Mouse (Mus musculus) embryonic facial prominence, embryonic 11.5 days (tissue): ENCODE measurements around the gene Six3. TPM values are rescaled to one million over a fixed set of nuclear protein-coding genes. Genes with fewer than 3 reads are reported as not detected.

Experiments used
- ATAC-seq: fragments of 200-750 bp; cut with Nextera tagmentation; replicated peaks from 2 replicates; pipeline ENCODE4 v1.8.0; 2017; ENCODE audit warnings: low read depth; ENCODE audit not compliant: insufficient number of reproducible peaks, low FRiP score, low TSS enrichment
- DNase-seq: peaks from one replicate; pipeline ENCODE4 v3.0.0-alpha.2; 2015; ENCODE audit warnings: low spot score
- H3K27ac ChIP-seq: fragments of 300-500 bp; sonication (generic); replicated peaks from 2 replicates; pipeline ENCODE4 v1.5.1; 2014; ENCODE audit warnings: mild to moderate bottlenecking, low read depth, low read length, control low read depth
- H3K27me3 ChIP-seq: fragments of 300-500 bp; sonication (generic); 2 replicates; pipeline ENCODE4 v1.6.1; 2014; ENCODE audit warnings: mild to moderate bottlenecking, low read length, moderate library complexity, mixed read lengths; ENCODE audit not compliant: control insufficient read depth, insufficient read depth
- H3K36me3 ChIP-seq: fragments of 300-500 bp; sonication (generic); replicated peaks from 2 replicates; pipeline ENCODE4 v1.6.1; 2014; ENCODE audit warnings: low read depth, mild to moderate bottlenecking, low read length, moderate library complexity, mixed read lengths; ENCODE audit not compliant: control insufficient read depth, insufficient read depth
- H3K4me1 ChIP-seq: fragments of 300-500 bp; sonication (generic); 2 replicates; pipeline ENCODE4 v1.6.1; 2014; ENCODE audit warnings: low read length, mixed read lengths; ENCODE audit not compliant: control insufficient read depth, insufficient read depth
- H3K4me2 ChIP-seq: fragments of 300-500 bp; sonication (generic); 2 replicates; pipeline ENCODE4 v1.6.1; 2014; ENCODE audit warnings: low read depth, mild to moderate bottlenecking, control low read depth, low read length, moderate library complexity
- H3K4me3 ChIP-seq: fragments of 300-500 bp; sonication (generic); 2 replicates; pipeline ENCODE4 v1.5.1; 2014; ENCODE audit warnings: low read depth, low read length, control low read depth
- H3K9ac ChIP-seq: fragments of 300-500 bp; sonication (generic); replicated peaks from 2 replicates; pipeline ENCODE4 v1.6.1; 2014; ENCODE audit warnings: mild to moderate bottlenecking, control low read depth, low read length
- H3K9me3 ChIP-seq: fragments of 300-500 bp; sonication (generic); replicated peaks from 2 replicates; pipeline ENCODE4 v1.6.1; 2016; ENCODE audit warnings: mild to moderate bottlenecking, low read length, inconsistent platforms, mixed read lengths; ENCODE audit not compliant: control insufficient read depth
- WGBS: fragments of 180-500 bp; shearing (Covaris S2); extraction: QIAGEN DNeasy Blood & Tissue Kit; methylation state at CpG from one replicate; pipeline ENCODE4 v1.1.7; 2014; 5-methylcytosine and 5-hydroxymethylcytosine counted together
- polyA plus RNA-seq: library from polyadenylated mRNA; unstranded; fragments of >200 nt; fragmentation: Nextera tagmentation; extraction: Ambion mirVana; gene quantifications from 2 replicates; pipeline ENCODE4 v1.2.1, GENCODE M21; 2014

Gene Six3
- polyA plus RNA-seq, 1 experiment from 2014 or later: 9.5 TPM

DNA sequence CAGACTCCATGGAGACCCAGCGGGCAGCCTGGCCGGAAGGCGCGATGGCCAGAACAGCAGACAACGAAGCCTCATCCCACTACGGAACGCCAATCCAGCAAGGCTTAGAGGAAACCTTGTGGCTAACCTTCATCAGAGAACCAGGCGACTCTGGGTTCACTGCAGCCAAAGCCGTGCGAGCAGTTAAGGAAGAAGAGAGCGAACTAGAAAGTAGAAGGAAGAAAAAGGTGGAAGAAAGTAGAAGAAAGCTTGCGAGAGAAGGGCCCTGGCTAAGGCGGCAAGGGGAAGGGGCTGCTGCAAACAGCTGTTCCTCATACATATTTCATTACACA, 4.3 kb upstream of the Six3 start:
- Histone ChIP-seq H3K4me1 (peaks cover 7% of the 10 kb centered on the region), H3K27me3 (peaks cover 78% of the 10 kb centered on the region), H3K4me2 (peak overlapping the region; percentile 27), H3K9me3 (no peaks in the 10 kb centered on the region), H3K9ac (peak overlapping the region; percentile 54), H3K27ac (peak overlapping the region; percentile 47), H3K36me3 (no peaks in the 10 kb centered on the region), H3K4me3 (peak overlapping the region; percentile 15)
- WGBS: under 1% methylated on average over 13 of the region's 13 CpGs
- no peak for DNase-seq
- ATAC-seq: no peak

DNA sequence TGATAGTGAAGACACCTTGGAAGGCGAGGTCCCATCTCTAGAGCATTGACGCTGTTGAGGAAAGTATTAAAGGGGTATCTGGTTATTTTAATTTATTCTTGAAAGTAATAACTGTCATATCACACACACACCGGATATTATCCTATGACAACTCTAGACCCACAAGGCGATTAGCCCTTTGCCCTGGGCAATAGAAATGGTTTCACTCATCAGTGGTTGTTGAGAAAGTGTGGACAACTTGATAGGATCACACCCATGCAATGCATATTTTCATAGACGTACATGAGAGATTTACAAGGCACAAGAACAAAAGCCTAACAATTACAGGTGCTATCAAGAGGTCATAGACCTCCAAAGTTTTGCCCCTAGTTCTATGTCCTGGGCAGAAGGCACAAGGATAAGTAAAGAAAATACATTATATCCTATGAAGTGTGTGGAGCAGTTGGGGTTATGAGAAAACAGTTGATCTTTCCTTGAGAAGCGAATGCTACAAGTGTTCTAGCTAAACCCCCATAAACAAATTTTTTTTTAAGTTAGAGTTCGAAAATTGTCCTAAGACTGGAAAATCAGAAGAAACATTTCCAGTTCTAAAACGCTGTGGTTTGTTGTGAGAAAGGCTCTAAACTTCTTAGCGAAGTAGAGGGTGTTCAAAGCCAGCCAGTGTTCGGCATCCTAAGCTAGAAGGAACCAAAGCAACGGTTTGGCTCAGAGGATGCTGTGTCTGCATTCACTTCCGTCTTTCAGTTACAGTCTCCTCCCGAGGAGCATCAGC, 3.6 kb upstream of the Six3 start:
- peak overlapping the region; percentile 54; the same call in 1 of the 2 replicates for H3K9ac ChIP-seq
- H3K9me3 ChIP-seq: no peaks in the 10 kb centered on the region
- H3K36me3 ChIP-seq: no peaks in the 10 kb centered on the region
- H3K4me1 ChIP-seq: peaks cover 7% of the 10 kb centered on the region
- no peak overlapping the region for H3K27ac ChIP-seq
- WGBS: 9% methylated on average over 13 of the region's 13 CpGs
- peaks cover 81% of the 10 kb centered on the region for H3K27me3 ChIP-seq
- peak; percentile 23 for DNase-seq
- no peak overlapping the region for H3K4me3 ChIP-seq
- no peak for ATAC-seq
- no peak overlapping the region for H3K4me2 ChIP-seq

DNA sequence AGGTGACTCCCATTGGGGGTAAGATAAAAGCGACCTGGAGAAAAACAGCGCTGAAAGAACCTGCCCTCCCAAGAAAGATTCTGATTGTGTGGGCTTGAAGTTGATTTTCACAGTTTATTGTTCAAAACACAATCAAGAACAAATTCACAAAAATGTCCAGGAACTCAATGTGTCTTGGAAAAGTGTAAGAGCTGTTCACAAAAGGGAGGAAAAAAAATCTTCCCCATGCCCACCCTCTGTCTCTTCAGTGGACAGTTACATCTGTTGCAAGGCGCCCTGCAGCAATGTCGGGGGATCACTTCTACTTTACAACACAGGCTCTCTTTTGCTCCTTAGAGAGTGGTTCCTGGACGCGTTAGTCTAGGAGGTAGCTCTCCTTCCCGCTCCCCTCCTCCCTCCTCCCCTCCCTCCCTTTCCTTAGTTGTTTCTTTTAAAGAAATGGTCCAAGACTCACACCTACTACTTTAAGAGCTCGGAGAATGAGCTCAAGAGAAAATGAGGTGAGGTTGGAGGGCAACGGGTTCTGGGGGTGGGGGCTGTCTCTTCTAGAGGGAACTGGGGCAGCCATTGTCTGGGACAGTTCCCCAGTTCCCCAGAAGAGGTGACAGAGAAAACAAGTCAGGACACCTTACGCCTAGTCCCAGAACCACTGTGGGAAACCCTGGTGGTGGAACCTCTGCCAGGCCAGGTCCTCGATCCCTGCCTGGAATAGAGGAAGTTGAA, 2.9 kb upstream of the Six3 start:
- H3K9ac ChIP-seq: no peak overlapping the region
- no peaks in the 10 kb centered on the region for H3K9me3 ChIP-seq
- peak; percentile 16 for DNase-seq
- no peak overlapping the region for H3K4me3 ChIP-seq
- no peak overlapping the region for H3K4me2 ChIP-seq
- peaks cover 7% of the 10 kb centered on the region for H3K4me1 ChIP-seq
- no peaks in the 10 kb centered on the region for H3K36me3 ChIP-seq
- WGBS: 7% methylated on average over 11 of the region's 11 CpGs
- peaks cover 82% of the 10 kb centered on the region for H3K27me3 ChIP-seq
- H3K27ac ChIP-seq: no peak overlapping the region
- no peak for ATAC-seq

DNA sequence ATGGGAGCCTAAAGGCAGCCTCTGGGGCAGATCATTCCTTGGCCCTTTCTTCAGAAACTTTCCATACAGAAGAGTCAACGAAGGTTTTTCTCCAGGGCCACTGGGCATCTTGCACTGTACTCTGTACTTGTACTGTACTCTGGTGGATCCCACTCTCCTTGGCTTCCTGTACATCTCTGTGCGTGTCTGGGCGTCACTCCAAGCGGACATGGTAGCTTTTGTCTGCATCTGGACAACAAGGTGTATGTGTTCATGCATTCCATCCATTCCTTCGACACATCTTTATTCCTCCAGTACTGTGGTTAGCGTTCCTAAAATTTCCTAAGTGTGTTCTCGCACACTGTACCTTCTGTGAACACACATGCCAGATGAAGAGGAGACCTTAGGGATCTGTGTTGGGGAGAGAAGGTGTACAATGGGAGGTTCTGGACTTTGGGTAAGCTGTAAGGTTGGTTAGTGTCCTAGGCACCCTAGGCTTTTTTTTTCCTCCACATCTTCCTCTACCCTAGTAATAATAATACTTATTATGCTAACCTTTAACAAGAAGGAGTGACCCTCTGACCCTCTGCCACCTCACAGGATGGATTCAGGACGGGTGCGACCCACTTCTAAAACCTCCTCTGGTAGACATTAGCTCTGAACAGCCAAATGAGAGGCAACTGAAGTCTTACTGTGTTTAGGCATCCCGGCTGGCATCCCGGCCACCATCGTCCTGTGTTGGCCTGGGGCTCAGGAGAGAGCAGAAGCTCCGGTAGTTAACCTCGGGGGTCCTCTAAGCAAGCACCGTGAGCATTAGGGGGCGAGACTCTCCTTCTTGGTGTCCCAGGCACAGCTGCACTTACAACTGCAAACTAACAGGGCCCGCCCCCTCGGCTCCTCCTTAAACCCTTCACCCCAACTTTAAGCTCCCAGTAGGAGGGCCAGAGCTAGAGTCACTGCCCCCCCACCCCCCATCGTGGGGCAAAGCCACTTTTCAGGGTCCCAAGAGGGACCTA, 1.6 kb upstream of the Six3 start:
- peak overlapping the region; percentile 39 for H3K9ac ChIP-seq
- 10% methylated on average over 19 of the region's 19 CpGs for WGBS
- H3K9me3 ChIP-seq: no peaks in the 10 kb centered on the region
- H3K27me3 ChIP-seq: peaks cover 88% of the 10 kb centered on the region
- H3K27ac ChIP-seq: no peak overlapping the region
- DNase-seq (peak; percentile 18), ATAC-seq (no peak)
- peak overlapping the region; percentile 21 for H3K4me2 ChIP-seq
- peaks cover 7% of the 10 kb centered on the region for H3K4me1 ChIP-seq
- H3K36me3 ChIP-seq: no peaks in the 10 kb centered on the region
- H3K4me3 ChIP-seq: peak overlapping the region; percentile 18

DNA sequence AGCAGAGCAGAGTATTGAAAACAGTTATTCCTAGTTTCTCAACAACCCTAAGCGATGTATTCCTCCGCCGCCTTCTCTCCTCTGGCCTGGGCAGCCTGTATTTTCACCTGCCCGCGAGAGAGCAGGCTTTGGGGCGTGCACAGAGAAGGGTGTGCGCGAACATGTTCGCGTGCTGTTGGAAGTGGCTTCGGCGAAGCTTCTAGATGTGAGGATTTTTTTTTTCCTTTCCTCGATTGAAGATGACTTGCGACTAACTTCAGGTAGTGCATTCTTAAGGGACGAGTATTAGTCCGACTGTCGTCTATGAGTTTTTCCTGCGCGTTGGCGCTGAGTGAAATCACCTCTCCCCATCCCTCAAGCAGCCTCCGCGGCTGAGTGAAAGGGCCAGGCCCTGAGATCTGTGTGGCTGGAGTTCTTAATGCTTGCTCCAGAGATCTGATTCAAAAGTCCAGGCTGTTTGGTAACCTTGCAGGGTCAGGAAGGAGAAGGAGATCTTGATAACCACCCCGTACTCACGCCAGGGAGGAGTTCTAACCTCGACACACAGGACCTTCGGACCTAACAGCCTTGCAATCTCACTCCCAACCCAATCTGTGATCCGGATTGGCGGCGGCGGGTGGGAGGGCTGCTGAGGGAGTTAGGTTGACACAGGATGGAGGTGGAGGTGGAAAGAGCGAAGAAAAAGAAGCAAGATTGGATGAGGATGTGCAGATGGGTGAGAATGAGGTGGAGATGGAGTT, 712 bp upstream of the Six3 start:
- 1% methylated on average over 31 of the region's 31 CpGs for WGBS
- Histone ChIP-seq H3K4me3 (peak overlapping the region; percentile 29), H3K4me1 (peaks cover 7% of the 10 kb centered on the region), H3K27ac (0 out of 2 replicates have a peak overlapping the region, but pooled peaks have one; percentile 2), H3K27me3 (peaks cover 96% of the 10 kb centered on the region), H3K4me2 (peak overlapping the region; percentile 34), H3K9me3 (no peaks in the 10 kb centered on the region), H3K9ac (peak overlapping the region; percentile 39), H3K36me3 (no peaks in the 10 kb centered on the region)
- ATAC-seq: no peak
- DNase-seq: no peak

DNA sequence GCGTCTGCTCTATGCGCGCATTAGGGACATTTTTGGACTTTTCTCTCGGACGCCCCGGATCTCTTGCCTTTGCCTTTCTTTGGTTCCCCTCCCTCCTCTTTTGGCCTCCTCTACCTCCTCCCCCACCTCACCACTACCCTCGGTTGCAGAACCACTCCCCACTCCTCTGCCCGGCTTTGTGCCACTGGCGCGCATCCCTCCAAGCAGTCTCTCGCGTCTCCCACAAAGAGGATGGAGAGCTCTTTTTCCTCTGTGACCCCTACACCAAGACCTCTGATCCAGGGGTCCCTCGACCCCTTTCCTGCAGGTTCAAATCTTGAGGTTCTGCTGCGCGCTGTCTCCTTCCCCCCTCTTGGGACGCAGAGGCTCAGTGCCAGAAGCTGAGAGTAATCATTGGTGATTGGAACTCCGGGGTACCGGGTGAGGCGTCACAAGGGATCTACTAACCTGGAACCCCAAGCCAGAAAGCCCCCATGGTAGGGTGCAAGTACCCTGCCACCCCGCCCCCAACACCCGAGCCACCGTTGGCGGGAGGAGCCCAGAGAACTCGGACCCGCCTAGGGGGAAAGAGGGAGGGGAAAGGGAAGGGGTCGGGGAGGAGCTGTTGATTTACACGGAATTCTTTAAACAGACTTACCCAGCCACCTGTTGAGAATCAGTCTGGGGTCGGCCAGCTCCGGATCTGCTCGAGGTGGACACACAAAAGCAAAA, 758 bp downstream of the Six3 start:
- Histone ChIP-seq H3K4me2 (peak overlapping the region; percentile 34), H3K27ac (peak overlapping the region; percentile 22; the same call in 1 of the 2 replicates), H3K9me3 (no peaks in the 10 kb centered on the region), H3K36me3 (no peaks in the 10 kb centered on the region), H3K9ac (peak overlapping the region; percentile 53), H3K4me1 (0 out of 2 replicates have a peak, but pooled peaks cover 4% of the 10 kb centered on the region), H3K27me3 (peaks cover 92% of the 10 kb centered on the region), H3K4me3 (peak overlapping the region; percentile 29)
- WGBS: under 1% methylated on average over 26 of the region's 30 CpGs
- peak; percentile 28 for DNase-seq
- no peak for ATAC-seq
